Mouse (Mus musculus) liver, postnatal 0 days (tissue): ENCODE results near the gene Olfr535.

Source experiments
- CTCF ChIP-seq: sonication (generic); IDR thresholded peaks from 2 replicates; pipeline ENCODE4 v1.5.1; 2016; ENCODE audit warnings: antibody characterized with exemption, low read depth
- EP300 ChIP-seq: IDR thresholded peaks from 2 replicates; pipeline ENCODE4 v1.6.1; 2016; ENCODE audit warnings: antibody characterized with exemption, low read depth, mild to moderate bottlenecking

GRCm38 (mm10) chr7:140478733-140479132 lies 5.3 kb upstream of the Olfr535 start:
- TF ChIP-seq CTCF = no peak
- no peak for TF ChIP-seq EP300
